Mouse (Mus musculus) E14TG2a.4 (cell line): ENCODE measurements at regions not wholly inside any gene's neighbourhood (a gene's known extent, or its start where the extent isn't known, plus 50 kb on each side); places are given as distances from the start of the nearest gene placed in this dataset.

Experiments used
- CTCF ChIP-seq: conservative IDR thresholded peaks from 2 replicates; pipeline ENCODE4 v1.5.1; 2014; ENCODE audit warnings: low read length
- NANOG ChIP-seq: IDR thresholded peaks from 2 replicates; pipeline ENCODE4 v1.6.1; 2014; ENCODE audit warnings: borderline replicate concordance, low read length, mixed read lengths
- POU5F1 ChIP-seq: IDR thresholded peaks from 2 replicates; pipeline ENCODE4 v1.6.1; 2014; ENCODE audit warnings: low read length, borderline replicate concordance

DNA sequence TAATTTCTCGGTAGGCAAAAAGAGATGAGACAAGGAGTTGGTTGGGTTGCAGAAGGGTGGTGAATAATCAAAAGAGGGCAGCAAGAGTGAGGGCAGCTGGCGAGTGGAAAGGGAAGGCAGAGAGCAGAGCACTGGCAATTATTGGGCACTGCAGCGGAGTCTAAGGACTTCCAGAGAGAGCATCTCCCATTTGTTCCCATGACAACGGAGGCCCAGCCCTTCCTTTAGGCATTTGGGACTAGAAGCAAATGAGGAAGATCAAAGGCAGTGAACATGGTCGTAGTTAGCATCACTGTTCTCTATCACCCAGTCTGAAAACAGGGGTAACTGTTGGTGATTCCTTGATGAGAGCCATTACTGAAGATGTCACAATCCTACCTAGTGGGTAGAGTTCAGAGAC, 246.1 kb downstream of the Rybp start:
- no peak for TF ChIP-seq CTCF
- TF ChIP-seq NANOG, result no peak
- TF ChIP-seq POU5F1, result no peak
